9 mouse cellular contexts compared by ENCODE assay signal in genomic region chr17:15207182-15208029, GRCm38 (mm10).
DNase-seq lines count a peak whose midpoint lies in the region; ATAC-seq and TF ChIP-seq lines count a peak whose summit lies in the region.
"Had no signal": no experiment of that assay in that cellular context is flagged by ENCODE, and none has a peak within 500 bp of the region (broad histone marks: within the 10 kb centered on the region; RNA-seq: fewer than 3 reads in every experiment).

No protein-coding gene starts in this region.

- H3K4me2 ChIP-seq in kidney, embryonic 15.5 days: peak overlapping the region; percentile 74
- H3K4me2 ChIP-seq in forebrain, embryonic 11.5 days (ENCODE audit: low read depth, low read length, severe bottlenecking): peak overlapping the region; percentile 57
- peak overlapping the region; percentile 40 for H3K4me2 ChIP-seq in liver, embryonic 14.5 days (ENCODE audit: low read depth)

- no peak overlapping the region for H3K9ac ChIP-seq in kidney, embryonic 15.5 days
- H3K9ac ChIP-seq in forebrain, embryonic 11.5 days (ENCODE audit: low read length): peak overlapping the region; percentile 45
- H3K9ac ChIP-seq in liver, embryonic 14.5 days (replicated peaks): no peak overlapping the region

- H3K9me3 ChIP-seq in kidney, embryonic 15.5 days (replicated peaks): no peaks in the 10 kb centered on the region
- no peaks in the 10 kb centered on the region for H3K9me3 ChIP-seq in forebrain, embryonic 11.5 days (ENCODE audit: control insufficient read depth, low read length)
- no peaks in the 10 kb centered on the region for H3K9me3 ChIP-seq in liver, embryonic 14.5 days (ENCODE audit: control insufficient read depth, low read length)

- TF ChIP-seq POLR2A in kidney, adult 2 months (IDR thresholded peaks at IDR 0.05; ENCODE audit: low read depth, low read length): no peak

- TF ChIP-seq CTCF in kidney, adult 2 months (conservative IDR thresholded peaks at IDR 0.05; ENCODE audit: insufficient read depth, insufficient read length, low read depth, low read length): no peak
- no peak for TF ChIP-seq CTCF in liver, embryonic 14.5 days (IDR thresholded peaks at IDR 0.05; ENCODE audit: low read depth)

- 0 out of 2 replicates have a peak, but pooled peaks cover 2% of the 10 kb centered on the region for H3K27me3 ChIP-seq in kidney, embryonic 15.5 days
- H3K27me3 ChIP-seq in kidney, adult 2 months (replicated peaks; ENCODE audit: control insufficient read depth, insufficient read depth, low read length): no peaks in the 10 kb centered on the region
- H3K27me3 ChIP-seq in forebrain, embryonic 11.5 days (ENCODE audit: control insufficient read depth, insufficient read depth, low read length): no peaks in the 10 kb centered on the region
- H3K27me3 ChIP-seq in liver, embryonic 14.5 days (ENCODE audit: control insufficient read depth, insufficient read depth, low read length): no peaks in the 10 kb centered on the region
- H3K27me3 ChIP-seq: Patski had no signal

- no peak for TF ChIP-seq EP300 in liver, embryonic 14.5 days (IDR thresholded peaks at IDR 0.05; ENCODE audit: low read depth)

- no peaks in the 10 kb centered on the region for H3K36me3 ChIP-seq in kidney, embryonic 15.5 days
- H3K36me3 ChIP-seq in kidney, adult 2 months (ENCODE audit: control insufficient read depth, insufficient read depth, low read length): no peaks in the 10 kb centered on the region
- H3K36me3 ChIP-seq in forebrain, embryonic 11.5 days (ENCODE audit: control insufficient read depth, insufficient read depth, low read length): no peaks in the 10 kb centered on the region
- no peaks in the 10 kb centered on the region for H3K36me3 ChIP-seq in liver, embryonic 14.5 days (replicated peaks; ENCODE audit: control insufficient read depth, insufficient read depth, low read depth)

- H3K4me3 ChIP-seq in kidney, embryonic 15.5 days (replicated peaks): peak overlapping the region; percentile 38
- H3K4me3 ChIP-seq in kidney, adult 2 months (ENCODE audit: insufficient read depth, low read depth, low read length): no peak overlapping the region
- peak overlapping the region; percentile 30 for H3K4me3 ChIP-seq in forebrain, embryonic 11.5 days (ENCODE audit: low read depth, low read length)
- no peak overlapping the region for H3K4me3 ChIP-seq in liver, embryonic 14.5 days (ENCODE audit: insufficient read depth in 1 of 2, low read depth in 2 of 2, low read length in 2 of 2)

- peaks cover 21% of the 10 kb centered on the region for H3K4me1 ChIP-seq in kidney, embryonic 15.5 days
- no peaks in the 10 kb centered on the region for H3K4me1 ChIP-seq in kidney, adult 2 months (ENCODE audit: control insufficient read depth, insufficient read depth, low read length)
- H3K4me1 ChIP-seq in forebrain, embryonic 11.5 days (replicated peaks; ENCODE audit: control insufficient read depth, insufficient read depth, low read length): peaks cover 9% of the 10 kb centered on the region; the same call in 1 of the 2 replicates
- peaks cover 0 to 7% of the 10 kb centered on the region in 2 experiments; a peak in 1 of 4 replicates for H3K4me1 ChIP-seq in liver, embryonic 14.5 days (replicated peaks; ENCODE audit: control insufficient read depth in 2 of 2, insufficient read depth in 2 of 2, low read length in 1 of 2)

- DNase-seq in kidney, adult 2 months: no peak
- peak; percentile 29 for DNase-seq in brain, adult 2 months (ENCODE audit: low read depth, low spot score)
- DNase-seq in forebrain, embryonic 11.5 days (ENCODE audit: low spot score): no peak
- DNase-seq in liver, embryonic 14.5 days (ENCODE audit: low read depth in 3 of 3, low spot score in 3 of 3): no peak
- DNase-seq in adrenal gland, postnatal 14 days: no peak
- no peak for DNase-seq in adrenal gland, adult 2 months
- no peak for DNase-seq in thymus, adult 18-20 months

- no peak overlapping the region for H3K27ac ChIP-seq in kidney, embryonic 15.5 days
- no peak overlapping the region for H3K27ac ChIP-seq in kidney, adult 2 months (ENCODE audit: insufficient read depth, low read depth, low read length)
- H3K27ac ChIP-seq in forebrain, embryonic 11.5 days (ENCODE audit: low read depth, low read length): peak overlapping the region; percentile 53
- H3K27ac ChIP-seq in liver, embryonic 14.5 days: no peak overlapping the region

- 39% methylated on average over 24 of the region's 24 CpGs for WGBS in kidney, embryonic 15.5 days
- 66% methylated on average over 24 of the region's 24 CpGs for WGBS in kidney, adult 2 months
- 19% methylated on average over 24 of the region's 24 CpGs for WGBS in forebrain, embryonic 11.5 days
- 59% methylated on average over 23 of the region's 24 CpGs for WGBS in liver, embryonic 14.5 days (ENCODE audit: insufficient replicate concordance)

- ATAC-seq in kidney, embryonic 15.5 days (replicated peaks; ENCODE audit: low FRiP score): peak; percentile 20; the same call in 1 of the 2 replicates
- ATAC-seq in forebrain, embryonic 11.5 days (replicated peaks; ENCODE audit: low FRiP score): peak; percentile 57
- ATAC-seq in liver, embryonic 14.5 days (ENCODE audit: insufficient read depth): no peak
- ATAC-seq: Patski had no signal

Comparison
In these comparisons a context has a peak if more than half of its experiments do, and no peak if none do; other contexts are left out.
1. H3K4me3 ChIP-seq: peak in kidney, embryonic 15.5 days (single experiment) and forebrain, embryonic 11.5 days (single experiment); none in kidney, adult 2 months (single experiment) and liver, embryonic 14.5 days (0 of 2).
2. Peak in every context shown above with its lines, with median percentiles within 50 percentile points of each other: H3K4me2 ChIP-seq.